Mouse (Mus musculus) NIH3T3 (cell line): Measurements from ENCODE around the gene Efcab11.
"Not testable (repeated sequence)": the region's sequence is repeated elsewhere in the genome, so short reads cannot be mapped to it uniquely, and the experiment has no call there.

Source experiments
- DNase-seq: peaks from one replicate; pipeline ENCODE4 v3.0.0-alpha.2; 2012; ENCODE audit warnings: low read depth

Gene Efcab11

DNA sequence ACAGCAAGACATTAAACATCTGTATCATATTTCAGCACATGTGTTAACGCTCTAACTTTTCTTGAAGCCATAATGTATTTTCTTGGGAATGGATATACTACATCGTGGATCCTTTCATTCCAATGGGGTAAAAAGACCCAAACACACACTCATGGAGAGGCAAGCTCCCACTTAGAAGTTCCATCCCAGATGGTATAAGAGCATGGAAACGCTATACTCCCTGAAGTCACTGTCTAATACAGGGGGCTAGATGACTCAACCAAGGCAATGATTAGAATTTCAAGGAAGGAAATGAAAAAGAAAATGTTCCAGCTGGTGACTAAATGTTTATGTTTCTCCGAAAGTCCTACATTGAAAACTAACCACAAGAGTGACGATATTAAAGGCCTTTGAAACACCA is 76.3 kb downstream of the Efcab11 start:
- DNase-seq: no peak

DNA sequence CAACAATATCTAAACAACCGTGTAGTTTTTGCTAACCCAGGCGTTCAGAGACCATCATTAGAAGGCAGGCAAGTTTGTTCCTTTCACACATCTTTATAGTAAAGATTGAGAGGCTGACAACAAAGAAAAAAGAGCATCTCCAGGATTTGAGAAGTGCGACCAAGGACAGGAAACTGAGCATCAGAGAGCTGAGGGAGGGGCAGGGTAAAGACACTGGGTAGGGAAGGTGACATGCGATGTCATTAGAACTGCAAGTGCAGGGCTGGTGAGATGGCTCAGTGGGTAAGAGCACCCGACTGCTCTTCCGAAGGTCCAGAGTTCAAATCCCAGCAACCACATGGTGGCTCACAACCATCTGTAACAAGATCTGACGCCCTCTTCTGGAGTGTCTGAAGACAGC is 77.5 kb downstream of the Efcab11 start:
- not testable (repeated sequence) for DNase-seq

DNA sequence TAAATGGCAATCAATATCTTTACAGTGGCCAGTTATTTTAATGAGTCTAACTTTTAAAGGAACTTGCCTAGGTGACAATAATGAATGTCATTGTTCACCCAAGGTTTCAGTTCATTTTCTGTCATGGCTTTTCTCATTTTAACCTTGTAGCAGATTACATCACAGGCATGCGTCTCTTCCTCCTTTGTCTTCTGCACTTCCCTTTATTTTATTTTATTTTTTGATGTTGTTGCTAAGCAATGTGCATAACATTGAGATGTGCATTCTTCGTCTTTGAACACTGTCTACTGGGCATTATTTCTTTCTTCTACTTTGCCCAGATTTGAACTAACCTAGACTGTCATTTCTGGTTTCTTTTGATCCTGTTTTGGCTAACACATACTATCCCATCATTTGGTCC is 88.3 kb downstream of the Efcab11 start:
- DNase-seq: no peak

DNA sequence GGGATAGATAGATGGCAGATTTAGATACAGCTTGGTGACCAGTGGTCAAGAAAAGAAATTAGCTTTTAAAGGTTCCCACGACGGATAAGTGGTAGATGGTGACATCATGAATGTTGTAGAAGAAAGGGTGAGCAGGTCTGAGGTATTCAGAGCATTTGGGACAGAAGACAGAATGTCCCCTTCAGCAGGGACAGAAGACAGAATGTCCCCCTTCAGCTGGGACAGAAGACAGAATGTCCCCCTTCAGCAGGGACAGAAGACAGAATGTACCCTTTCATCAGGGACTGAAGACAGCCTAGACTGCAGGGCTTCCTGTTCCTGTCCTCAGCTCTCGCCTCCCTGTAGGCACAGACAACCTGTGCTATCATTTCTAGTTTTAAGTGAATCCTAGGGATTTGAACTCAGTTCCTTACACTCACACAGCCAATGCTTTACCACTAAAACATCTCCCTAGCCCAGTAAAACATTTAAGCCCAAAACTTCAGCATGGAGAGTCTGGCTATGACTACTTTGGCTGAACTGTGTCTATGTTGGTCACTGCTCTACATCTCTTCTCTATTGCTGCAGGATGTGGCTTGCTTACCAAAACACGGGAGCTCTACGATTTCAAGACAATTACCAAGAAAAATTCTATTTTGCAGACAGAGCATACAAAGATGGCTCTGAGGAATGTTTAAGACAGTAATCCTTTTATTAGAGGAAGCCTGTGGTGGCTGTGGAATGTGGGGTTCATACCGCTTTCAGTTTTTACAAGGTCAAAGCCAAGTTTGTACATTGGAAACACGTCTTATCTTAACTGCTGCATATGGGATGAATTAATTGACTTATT is 89.2 kb downstream of the Efcab11 start:
- DNase-seq: peak; percentile 53

DNA sequence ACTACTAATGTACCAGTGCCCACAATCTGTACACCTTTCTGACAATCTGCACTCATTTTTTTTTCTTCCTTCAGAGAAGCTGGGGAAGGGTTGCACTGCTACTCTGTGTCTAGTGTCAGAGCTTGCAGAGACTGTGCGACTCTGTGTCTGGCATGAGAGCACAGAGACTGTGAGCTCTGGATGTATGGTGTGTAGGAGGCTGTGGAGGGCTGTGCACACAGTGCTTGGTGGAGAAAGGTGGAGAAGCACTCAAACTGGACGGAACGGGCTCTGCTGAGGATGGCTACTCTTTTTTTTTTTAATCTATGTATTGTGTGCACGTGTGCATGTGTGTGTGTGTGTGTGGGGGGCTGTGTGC is 90.1 kb downstream of the Efcab11 start:
- DNase-seq: no peak

DNA sequence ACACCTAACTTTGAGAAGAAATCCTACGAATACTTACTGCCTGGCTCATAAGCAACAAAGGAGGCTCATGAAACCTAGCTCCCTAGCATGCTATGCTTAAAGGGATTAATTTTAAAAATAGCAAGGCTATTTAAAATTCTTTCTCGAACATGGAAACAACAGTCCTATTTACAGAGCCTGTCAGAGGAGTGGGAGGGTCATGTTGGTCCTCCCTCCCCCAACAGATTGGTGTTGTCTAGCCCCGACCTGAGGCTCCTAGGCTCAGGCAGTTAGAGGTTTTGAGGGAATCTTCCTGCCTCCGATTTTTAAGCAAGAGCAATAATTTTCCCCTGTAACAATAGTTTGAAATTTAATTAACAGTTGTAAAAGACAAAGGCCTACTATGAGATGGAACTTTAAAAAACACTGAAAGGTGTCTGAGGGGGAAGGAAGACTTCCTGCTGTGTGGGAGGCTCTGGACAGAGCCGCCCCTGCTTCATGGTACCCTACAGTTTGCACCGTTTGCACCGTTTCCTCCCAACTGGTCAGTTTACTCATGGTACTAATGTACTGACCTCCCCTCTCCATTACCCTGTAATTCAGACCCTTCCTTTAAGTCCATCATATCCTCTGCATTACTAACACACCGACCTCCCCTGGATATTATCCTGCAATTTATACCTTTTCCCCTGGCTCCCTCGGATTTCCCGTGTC is 90.6 kb downstream of the Efcab11 start:
- no peak for DNase-seq

DNA sequence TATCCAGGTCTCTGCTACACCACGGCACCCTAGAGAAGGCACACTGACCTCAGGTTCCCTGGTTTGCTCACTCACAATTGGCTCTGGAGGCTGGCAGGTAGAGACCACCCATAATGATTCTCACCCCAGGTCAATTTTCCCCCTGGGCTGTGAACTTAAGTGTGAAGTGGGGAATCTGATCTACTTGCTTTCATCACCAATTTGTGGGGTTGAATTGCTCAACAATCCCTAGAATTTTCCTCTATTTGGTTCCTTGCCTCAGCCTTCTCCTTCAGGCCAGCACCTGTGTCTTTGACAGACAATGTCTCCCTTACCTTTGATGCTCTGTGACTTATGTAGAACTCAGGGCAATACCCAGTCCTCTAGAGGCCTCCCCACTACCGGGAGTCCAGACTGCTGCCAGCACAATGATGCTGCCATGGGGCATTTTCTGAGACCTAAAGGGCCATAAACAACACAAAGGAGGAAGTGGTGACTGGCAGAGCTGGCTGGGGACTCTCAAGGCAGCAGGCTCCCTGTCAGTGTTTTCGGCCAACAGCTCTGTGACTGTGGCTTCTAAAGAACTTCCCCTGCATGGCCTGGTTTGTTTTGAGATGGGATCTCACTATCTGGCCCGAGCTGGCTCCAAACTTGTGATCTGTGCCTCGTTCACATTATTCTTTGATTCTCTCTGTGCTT is 94.8 kb downstream of the Efcab11 start:
- DNase-seq: no peak

GRCm38 (mm10) chr12:99781774-99782173 is 102.5 kb downstream of the Efcab11 start:
- DNase-seq: no peak

- no peak for DNase-seq
These were observed 103.8 kb downstream of the Efcab11 start for GRCm38 (mm10) chr12:99780396-99780795.

- no peak for DNase-seq
These were observed 104.3 kb downstream of the Efcab11 start for GRCm38 (mm10) chr12:99779908-99780307.

- no peak for DNase-seq
These were observed 107.6 kb downstream of the Efcab11 start for GRCm38 (mm10) chr12:99776497-99777139.

GRCm38 (mm10) chr12:99774864-99775263 is 109.4 kb downstream of the Efcab11 start:
- no peak for DNase-seq

GRCm38 (mm10) chr12:99773636-99774193 is 110.5 kb downstream of the Efcab11 start:
- DNase-seq: no peak

GRCm38 (mm10) chr12:99771018-99771417 is 113.2 kb downstream of the Efcab11 start:
- no peak for DNase-seq

- no peak for DNase-seq
These were observed 114.6 kb downstream of the Efcab11 start for GRCm38 (mm10) chr12:99769626-99770025.

DNA sequence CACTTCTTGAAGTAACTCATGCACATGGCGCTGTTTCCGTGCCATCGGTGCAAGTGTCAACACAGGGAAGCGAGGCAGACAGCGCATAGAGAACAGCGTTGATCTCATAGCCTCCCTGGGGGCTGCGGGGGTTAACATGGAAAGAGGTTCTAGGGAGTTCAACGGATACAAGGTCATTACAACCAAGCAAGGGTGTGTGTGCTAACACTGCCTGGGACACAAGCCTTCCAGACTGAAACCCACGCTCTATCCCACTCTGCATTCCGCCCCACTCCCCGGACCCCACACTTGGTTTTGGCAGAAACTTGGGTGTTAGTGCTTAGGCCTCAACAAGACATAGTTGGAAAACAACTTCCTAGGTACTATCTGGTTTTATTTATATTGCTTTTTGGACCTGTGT is 116.5 kb downstream of the Efcab11 start:
- DNase-seq: no peak

DNA sequence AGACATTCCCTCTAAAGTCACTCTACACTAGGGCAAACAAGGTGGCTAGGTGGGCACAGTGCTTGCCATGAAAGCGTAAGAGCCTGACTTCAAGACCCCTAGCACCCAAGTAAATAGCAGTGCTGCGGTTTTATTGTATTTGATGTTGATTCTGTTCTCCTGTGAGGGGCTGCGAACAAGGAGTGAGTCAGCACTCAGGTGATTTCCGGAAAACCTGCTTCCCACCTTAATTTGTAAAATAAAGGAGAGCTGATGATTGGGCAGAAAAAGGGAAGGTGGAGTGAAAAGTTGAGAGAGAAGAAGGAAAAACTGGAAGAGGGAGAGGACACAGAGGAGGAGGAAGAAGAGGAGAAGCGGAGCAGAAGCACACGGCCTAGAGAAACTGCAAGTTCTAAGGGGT is 118.3 kb downstream of the Efcab11 start:
- DNase-seq: no peak

DNA sequence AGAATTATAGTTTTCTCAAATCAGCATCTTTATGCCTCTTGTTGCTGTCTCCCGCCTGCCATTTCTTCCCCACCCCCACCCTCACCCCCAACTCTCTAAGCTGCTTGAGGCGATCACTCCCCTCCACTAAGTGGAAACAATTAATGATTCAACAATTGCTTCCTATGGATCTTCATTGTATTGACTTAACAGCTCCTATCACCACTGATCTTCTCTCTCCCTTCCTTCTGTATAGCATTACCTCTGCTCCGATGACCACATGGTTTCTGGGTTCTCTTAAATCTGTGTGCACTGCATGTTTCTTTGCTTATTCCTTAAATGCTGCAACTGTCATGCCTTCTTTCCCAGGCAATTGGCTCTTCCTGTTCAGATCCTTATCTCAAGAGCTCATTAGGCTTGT is 120.2 kb downstream of the Efcab11 start:
- no peak for DNase-seq

DNA sequence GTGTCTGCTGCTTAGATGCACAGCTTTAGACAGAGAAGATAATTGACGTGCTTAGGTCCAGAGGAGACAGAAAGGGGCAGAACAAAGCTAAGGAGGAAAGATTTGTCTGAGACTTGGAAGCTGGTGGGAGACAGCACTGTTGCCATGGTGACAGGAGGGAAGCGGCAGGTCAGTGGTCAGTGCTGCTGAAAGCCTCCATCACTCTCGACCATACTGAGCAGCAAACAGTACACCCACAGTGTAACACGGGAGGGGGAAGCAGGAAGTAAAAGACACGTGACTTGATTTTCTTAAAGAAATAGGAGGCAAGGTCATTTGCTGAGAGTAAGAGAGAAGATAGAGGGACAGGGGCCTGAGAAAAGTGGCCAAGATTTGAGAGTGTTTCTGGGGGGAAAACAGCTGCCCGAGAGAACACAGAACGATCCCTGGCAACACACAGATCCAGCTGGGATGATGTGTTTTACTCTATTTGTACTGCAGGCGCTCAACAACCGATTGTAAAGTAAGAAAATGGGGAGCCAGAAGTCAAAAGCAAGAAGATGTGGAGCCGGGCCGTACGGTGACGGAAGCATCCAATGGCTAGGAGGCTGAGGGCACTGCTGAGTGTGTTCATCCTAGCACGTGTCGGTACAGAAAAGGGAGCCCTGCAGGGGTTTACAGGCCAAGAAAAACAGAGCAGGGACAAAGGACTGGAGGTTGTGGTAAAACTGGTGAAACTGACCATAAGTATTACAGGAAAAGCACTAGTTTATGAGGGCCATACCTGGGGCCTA is 126.3 kb downstream of the Efcab11 start:
- DNase-seq: no peak

DNA sequence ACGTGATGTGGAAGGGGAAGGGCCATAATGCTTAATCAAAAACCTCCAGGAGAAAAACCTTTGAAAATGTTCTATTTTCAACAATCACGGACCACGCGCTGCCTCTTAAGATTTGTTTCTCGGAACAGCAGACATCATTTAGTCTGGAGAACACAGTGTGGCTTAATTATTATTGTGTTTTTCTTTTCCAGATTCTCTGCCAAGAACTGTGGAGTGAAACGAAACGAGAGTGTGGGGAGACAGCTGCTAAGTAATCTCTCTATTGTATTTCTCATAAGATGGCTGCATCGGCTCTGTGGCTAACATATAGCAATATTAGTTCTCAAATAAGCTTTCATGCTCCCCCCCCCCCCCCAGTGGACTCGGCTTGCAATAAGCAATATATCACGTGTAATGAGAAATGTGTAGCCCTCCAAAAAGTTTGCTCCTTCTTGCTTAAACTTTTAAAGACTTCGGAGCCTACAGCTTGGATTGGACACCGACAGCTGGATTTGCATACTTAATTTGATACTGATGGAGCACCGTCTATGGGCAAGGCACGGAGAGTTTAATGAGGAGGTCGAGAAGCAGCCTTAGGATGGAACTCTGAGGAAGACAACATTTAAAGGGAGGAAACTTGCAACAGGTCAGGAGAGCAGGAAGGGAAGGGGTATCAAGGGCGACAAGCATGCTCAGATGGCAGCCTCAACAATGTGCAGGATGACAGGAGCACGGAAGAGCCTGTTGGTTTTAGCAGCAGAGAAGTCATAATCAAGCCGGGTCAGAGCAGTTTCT is 127.1 kb downstream of the Efcab11 start:
- DNase-seq: no peak

DNA sequence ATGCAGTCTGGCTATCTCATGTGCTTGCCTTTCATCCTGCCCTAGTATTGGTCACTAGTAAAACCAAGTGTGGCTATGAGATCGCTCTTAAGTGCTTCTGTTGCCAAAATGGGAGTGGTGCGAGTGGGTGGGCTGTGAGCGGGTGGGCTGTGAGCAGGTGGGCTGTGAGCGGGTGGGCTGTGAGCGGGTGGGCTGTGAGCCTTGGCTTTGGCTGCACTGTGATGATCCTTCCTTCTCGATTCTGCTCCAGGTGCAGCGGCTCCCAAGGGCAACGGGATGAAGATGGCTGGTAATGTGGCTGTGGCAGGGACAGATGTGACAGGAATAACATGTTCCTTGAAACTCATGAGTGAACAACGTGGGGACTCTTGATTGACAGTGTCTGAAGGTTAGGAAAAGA is 128.0 kb downstream of the Efcab11 start:
- no peak for DNase-seq
